Mouse (Mus musculus) gastrocnemius, adult 2 months (tissue): ENCODE measurements around the gene Prkag2. TPM values are rescaled to one million over a fixed set of nuclear protein-coding genes. Genes with fewer than 3 reads are reported as not detected.

Source experiments
- DNase-seq: peaks from one replicate; pipeline ENCODE4 v3.0.0; 2022
- H3K27ac ChIP-seq: fragments of 200-600 bp; 2 replicates; pipeline ENCODE4 v1.8.1; 2022; ENCODE audit warnings: mild to moderate bottlenecking
- H3K4me3 ChIP-seq: fragments of 200-600 bp; 2 replicates; pipeline ENCODE4 v1.8.1; 2022; ENCODE audit warnings: mild to moderate bottlenecking, moderate library complexity
- CTCF ChIP-seq: fragments of 200-600 bp; IDR thresholded peaks from 2 replicates; pipeline ENCODE4 v1.8.1; 2022; ENCODE audit warnings: antibody characterized with exemption, mild to moderate bottlenecking, moderate library complexity
- intact Hi-C: fragments of 180-260 bp; cut with DNase I; formaldehyde crosslinking; loops from one replicate; pipeline ENCODE4 v1.15.1; 2025
- total RNA-seq, 2 experiments: library from RNA; stranded (reverse); gene quantifications; 2 replicates each; pipeline ENCODE4 v1.2.3; 2021

The Prkag2 gene
- total RNA-seq, 2 experiments from 2014 or later: 10.7 to 11.0 TPM

DNA sequence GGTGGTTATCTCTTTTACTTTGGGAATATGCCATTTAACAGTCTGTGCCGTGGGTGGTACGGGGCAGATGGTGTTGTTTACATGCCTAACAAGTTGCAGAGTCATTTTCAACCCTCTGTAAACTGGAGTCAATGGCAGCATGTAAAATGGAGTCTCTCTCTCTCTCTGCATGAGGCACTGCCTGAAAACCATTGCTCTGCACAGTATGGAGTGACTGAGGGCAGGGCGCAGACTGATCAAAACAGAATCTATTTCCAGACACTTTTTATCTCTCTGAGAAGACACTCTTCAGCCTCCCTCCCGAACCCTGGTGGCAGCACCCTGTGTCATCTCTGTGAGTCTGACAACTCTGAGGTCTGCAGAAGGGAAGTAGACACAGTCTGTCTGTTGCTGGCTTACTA is 69.0 kb downstream of the Prkag2 start:
- DNase-seq: peak; percentile 5
- intact Hi-C loops: no loop called here
- no peak for TF ChIP-seq CTCF
- no peak overlapping the region for H3K4me3 ChIP-seq
- no peak overlapping the region for H3K27ac ChIP-seq

DNA sequence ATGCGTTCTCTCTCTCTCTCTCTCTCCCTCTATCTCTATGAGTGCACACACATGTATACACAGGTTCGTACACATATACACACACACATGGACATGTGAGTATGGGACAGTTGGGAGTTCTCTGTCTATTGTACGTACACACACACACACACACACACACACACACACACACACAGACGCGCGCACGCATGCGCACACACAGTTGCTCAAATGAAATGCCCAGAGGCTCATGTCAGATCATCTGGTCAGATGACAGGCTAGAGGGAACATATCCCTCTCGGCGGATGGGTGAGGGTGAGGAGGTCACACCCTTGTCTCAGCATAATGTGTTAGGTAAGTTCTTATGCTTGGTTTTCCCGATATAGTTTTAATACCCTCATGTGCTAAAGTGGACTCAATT is 69.4 kb downstream of the Prkag2 start:
- Histone ChIP-seq H3K4me3 (no peak overlapping the region), H3K27ac (no peak overlapping the region)
- DNase-seq: no peak
- no peak for TF ChIP-seq CTCF
- intact Hi-C loops: no loop called here

DNA sequence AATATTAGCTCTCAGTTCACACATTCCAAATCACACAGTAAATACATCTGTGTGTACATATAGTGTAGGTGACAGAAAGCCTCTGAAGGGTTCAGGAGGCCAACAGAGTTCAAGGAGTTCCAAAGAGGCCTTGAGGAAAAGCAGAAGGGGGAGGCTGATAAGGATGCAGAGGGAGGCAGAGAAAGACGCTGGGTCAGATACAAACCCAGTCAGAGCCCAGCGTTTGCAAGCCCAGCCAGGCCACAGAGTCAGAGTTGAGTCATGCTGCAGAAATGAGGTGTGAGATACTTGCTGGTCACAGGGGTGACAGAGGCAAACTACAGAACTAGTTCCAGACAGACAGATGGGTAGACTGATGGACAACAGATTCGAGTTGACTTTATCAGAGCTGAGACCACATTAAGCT is 70.2 kb downstream of the Prkag2 start:
- DNase-seq: peak; percentile 38
- TF ChIP-seq CTCF: no peak
- intact Hi-C loops: no loop called here
- no peak overlapping the region for H3K27ac ChIP-seq
- H3K4me3 ChIP-seq: no peak overlapping the region

DNA sequence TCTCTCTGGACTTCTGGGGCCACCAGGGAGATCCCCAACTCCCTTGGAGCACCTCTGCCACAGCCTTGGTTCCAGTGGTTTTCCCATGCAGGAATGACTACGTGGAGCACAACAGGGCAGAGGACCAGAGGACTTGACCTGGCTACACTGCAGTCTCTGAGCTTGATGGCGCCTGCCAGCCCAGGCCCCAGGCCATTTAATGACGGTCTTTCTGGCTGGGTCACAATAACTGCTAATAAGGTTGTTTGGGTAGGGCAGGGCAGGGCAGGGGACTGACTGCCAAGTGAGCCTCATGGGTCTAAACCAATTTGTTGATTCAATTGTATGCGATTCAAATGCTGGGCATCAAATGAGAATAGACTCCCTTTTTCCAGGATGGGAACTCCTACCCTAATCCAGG is 72.8 kb downstream of the Prkag2 start:
- no peak for TF ChIP-seq CTCF
- Histone ChIP-seq H3K27ac (no peak overlapping the region), H3K4me3 (no peak overlapping the region)
- intact Hi-C loops: loop anchor here (5.0 kb wide), 1 partner anchor 70 kb away; no protein-coding TSS in a partner anchor
- peak; percentile 48 for DNase-seq

DNA sequence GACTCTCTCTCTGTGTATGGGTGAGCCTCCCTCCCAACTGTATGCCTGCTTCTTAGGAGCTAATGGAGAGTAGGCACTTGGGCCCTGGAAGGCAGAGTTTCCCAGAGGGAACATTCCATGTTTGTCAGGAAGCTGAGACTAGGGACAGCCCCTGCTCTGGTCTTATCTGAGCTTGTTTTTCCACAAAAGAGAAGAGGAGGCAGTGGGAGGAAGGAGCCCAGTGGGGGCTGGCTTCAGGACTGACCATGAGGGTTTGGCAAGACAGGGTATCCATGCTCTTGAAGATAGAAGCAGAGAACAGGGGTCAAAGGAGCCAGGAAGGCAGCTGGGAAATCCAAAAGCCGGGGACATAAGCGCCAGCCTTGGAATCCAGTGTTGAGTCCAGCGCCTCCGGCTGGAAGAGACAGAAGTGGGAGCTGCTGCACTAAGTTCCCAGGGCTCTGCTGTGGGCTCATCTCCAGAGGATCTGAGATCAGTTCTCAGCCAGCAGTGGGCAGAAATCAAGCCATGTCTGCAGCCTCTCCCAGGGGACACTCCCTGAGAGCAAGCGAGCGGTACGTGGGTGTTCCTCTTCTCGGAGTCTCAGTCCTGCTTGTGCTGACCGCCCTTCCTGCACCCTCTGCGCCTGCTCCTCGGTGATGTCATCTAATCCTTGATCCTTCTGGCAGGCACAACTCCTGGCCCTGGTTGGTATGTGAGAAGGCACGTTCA is 75.0 kb downstream of the Prkag2 start:
- peak; percentile 78 for DNase-seq
- TF ChIP-seq CTCF: peak; percentile 28
- Histone ChIP-seq H3K4me3 (peak overlapping the region; percentile 61), H3K27ac (peak overlapping the region; percentile 53)
- intact Hi-C loops: loop anchor here (5.0 kb wide), 1 partner anchor 72 kb away; no protein-coding TSS in a partner anchor

DNA sequence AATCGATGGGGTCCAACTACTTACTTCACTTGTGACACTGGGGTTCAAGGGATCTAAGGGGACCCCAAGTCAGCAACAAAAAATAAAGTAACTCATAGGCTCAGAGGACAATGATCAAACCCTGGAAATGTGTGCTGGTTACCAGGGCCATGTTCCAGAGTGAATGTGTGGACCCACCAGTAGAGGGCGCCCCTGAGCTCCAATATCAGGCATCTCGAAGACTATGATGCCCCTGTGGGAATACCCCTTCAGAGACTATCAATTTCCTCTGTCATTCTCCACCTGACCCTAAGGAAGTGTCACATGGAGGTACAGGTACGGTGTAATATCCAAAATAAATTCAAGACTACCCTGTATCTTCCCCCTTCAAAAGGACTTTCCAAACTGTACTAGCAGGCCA is 77.5 kb downstream of the Prkag2 start:
- peak; percentile 62 for DNase-seq
- Histone ChIP-seq H3K4me3 (no peak overlapping the region), H3K27ac (no peak overlapping the region)
- intact Hi-C loops: loop anchor here (1.0 to 5.0 kb wide), 2 partner anchors 59 to 142 kb away; no protein-coding TSS in a partner anchor
- peak; percentile 78 for TF ChIP-seq CTCF

DNA sequence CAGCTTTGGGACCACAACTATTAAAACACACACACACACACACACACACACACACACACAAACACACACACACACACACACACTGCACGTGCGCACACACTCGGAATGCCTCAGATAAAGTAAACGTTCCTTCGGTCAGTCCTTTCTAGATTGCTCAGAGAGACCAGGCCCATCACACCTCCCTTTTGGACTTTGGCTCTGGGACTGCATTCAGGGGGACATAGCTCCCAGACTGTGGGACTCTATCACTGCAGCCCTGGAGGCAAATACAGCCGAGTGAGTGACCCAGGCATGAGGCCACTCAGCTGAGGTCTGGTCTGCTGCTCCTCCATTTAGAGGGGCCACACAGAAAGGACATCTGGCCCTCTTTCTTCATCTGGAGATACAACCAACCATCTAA is 81.2 kb downstream of the Prkag2 start:
- TF ChIP-seq CTCF: no peak
- Histone ChIP-seq H3K4me3 (no peak overlapping the region), H3K27ac (no peak overlapping the region)
- DNase-seq: no peak
- intact Hi-C loops: no loop called here

DNA sequence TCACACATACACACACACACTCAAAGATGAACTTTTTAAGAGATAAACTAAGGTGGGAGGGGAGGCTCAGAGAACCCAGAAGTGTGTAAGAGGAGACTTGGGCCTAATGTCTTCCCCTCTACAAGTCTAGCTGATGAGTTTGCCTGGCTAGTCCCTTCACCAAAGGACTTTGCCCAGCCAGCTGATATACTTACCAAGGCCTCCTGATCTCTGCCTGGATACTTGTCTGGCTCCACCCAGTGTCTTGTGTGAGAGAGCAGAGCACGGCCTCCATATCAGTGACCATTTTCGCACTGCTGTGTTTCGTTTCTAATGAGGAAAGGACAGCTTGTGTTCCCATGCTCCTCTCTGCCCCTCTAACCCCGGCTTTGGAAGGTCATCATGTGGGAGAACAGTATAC is 88.3 kb downstream of the Prkag2 start:
- DNase-seq: no peak
- Histone ChIP-seq H3K27ac (no peak overlapping the region), H3K4me3 (no peak overlapping the region)
- intact Hi-C loops: loop anchor here (5.0 kb wide), 2 partner anchors 85 to 210 kb away; no protein-coding TSS in a partner anchor
- no peak for TF ChIP-seq CTCF

DNA sequence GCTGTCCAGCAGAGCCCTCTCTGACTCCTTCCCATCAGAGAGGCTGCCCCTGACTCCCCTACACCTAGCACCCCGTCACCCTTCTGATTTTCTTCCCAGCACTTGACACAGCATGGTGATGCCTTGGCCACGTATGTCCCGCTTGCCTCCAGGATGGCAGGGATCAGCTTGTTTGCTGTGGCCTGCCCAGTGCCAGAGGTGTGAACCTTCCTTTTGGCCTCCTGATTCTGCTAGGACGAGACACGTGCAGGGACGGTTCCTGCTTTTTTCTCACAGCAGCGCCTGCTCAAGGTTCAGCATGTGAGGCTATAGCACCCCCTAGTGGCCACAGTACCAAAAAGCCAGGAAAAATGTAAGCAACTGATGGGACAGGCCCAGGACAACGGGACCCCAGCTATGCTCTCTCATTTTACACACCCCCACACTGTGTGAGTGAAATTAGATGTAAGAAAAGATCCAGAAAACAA is 89.4 kb downstream of the Prkag2 start:
- intact Hi-C loops: loop anchor here (1.0 to 5.0 kb wide), 4 partner anchors 86 to 337 kb away; no protein-coding TSS in a partner anchor
- TF ChIP-seq CTCF: peak; percentile 90
- H3K27ac ChIP-seq: peak overlapping the region; percentile 50
- H3K4me3 ChIP-seq: peak overlapping the region; percentile 55
- DNase-seq: peak; percentile 86

DNA sequence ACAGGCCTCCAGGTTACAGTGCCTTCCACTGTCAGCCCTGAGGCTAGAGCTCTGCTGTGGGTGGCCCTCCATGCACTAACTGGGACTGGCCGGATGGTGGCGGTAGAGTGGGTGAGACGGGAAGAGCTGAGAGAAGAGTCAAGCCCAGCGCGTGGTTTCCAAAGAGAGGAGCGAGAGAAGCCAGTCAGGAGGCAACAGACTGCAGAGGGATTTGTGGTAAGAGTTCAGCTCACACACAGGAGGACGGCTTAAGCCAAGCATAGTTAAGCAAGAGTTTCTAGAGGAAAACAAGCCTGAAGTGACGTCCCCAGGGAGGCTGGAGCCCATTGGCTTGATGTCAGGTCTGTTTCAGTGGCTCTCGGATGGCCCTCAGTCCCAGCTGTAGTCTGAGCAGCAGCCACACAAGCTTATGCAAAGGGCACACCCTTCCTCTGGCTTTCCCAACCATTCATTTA is 90.0 kb downstream of the Prkag2 start:
- DNase-seq: peak; percentile 91
- H3K4me3 ChIP-seq: peak overlapping the region; percentile 55
- TF ChIP-seq CTCF: peak; percentile 90
- H3K27ac ChIP-seq: peak overlapping the region; percentile 50
- intact Hi-C loops: loop anchor here (5.0 kb wide), 2 partner anchors 87 to 208 kb away; no protein-coding TSS in a partner anchor

DNA sequence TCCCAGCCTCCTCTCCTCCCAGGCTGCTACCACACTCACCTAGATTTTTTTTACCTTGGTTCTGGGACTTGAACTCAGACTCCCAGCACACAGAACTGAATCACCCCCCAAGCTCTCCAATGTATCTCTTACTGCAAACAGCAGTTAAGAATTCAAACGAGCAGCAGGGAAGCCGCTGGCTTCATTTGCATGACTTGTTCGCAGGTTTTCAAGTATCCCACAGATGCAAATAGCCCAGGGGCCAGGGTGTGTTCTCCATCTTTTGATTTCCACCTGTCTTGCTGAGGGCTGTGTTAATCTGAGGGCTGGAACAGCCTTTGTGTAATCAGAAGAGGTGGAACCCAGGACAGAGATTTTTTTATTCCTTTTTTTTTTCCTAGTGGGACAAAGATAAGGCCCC is 90.7 kb downstream of the Prkag2 start:
- Histone ChIP-seq H3K4me3 (no peak overlapping the region), H3K27ac (peak overlapping the region; percentile 50; the same call in 1 of the 2 replicates)
- TF ChIP-seq CTCF: no peak
- no peak for DNase-seq
- intact Hi-C loops: loop anchor here (5.0 kb wide), 2 partner anchors 88 to 207 kb away; no protein-coding TSS in a partner anchor

DNA sequence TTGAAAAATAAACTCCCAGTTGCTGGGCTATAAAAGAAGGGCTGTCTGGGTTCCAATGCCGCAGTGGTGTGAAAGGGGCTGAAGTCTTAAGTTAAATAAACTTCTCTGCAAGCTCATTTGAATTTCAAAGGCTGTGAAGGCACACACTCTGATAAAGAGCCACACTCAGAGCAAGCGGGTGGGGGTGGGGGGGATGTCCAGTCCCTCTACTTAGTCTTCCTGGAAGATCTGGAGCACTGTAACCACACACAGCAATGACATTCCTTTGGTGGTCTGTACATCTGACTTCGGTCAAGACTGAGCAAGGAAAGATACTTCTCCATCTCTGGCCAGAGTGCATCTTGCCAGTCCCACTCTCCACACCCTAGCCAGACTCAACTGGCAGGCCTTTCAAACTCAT is 91.5 kb downstream of the Prkag2 start:
- Histone ChIP-seq H3K27ac (no peak overlapping the region), H3K4me3 (no peak overlapping the region)
- no peak for DNase-seq
- no peak for TF ChIP-seq CTCF
- intact Hi-C loops: no loop called here

DNA sequence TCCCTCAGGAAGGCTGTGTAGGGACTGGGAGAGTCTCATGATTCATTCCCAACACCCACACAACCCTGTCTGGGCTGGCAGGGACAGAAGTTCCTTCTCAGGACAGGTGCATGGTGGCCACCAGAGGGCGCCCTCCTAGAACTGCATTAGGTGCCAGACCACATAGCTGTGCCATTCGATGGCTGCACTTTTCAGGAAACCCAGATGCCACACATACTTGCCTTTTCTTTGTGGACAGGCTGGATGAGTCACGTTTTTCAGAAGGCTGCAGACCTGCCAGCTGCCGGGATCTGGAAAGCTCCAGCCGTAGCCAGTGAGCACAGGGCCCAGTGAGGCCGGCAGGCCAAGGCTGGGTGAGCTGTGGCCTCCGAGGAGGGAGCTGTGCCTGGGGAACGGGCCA is 93.6 kb downstream of the Prkag2 start:
- intact Hi-C loops: no loop called here

More for the DNA sequence above, 93.6 kb downstream of the Prkag2 start:
- DNase-seq: peak; percentile 86
- H3K27ac ChIP-seq: no peak overlapping the region
- H3K4me3 ChIP-seq: no peak overlapping the region
- peak; percentile 93; the same call in 1 of the 2 replicates for TF ChIP-seq CTCF
